Mouse (Mus musculus) gastrocnemius, postnatal 10 days (tissue): ENCODE data around the gene Myo1d. TPM values are rescaled to one million over a fixed set of nuclear protein-coding genes. Genes with fewer than 3 reads are reported as not detected.

Experiments used
- DNase-seq: peaks from one replicate; pipeline ENCODE4 v3.0.0; 2021; ENCODE audit warnings: mixed read lengths
- total RNA-seq, 2 experiments: library from RNA; stranded (reverse); gene quantifications; 2 replicates each; pipeline ENCODE4 v1.2.3; 2021

Gene Myo1d
- total RNA-seq, 2 experiments from 2014 or later: 6.6 to 12.5 TPM

DNA sequence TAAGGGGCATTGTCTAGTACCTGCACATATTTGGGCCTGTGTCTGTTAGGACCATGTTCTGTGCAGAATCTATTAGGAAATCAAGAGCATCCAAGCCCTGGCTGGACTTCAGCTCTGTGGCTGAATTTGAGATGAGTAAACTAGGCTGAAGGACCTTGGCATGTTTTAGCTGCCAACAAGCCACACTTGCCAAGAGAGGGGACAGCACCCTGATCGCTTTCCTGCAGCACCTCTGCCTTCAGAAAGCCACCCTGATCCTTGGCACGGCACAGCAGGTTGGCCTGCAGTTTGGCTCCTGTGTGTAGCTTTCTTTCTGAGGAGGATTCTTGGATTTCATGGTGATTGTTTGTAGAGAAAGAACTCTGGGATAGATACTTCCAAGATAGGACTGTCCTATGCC lies 1.7 kb upstream of the Myo1d start:
- no peak for DNase-seq

DNA sequence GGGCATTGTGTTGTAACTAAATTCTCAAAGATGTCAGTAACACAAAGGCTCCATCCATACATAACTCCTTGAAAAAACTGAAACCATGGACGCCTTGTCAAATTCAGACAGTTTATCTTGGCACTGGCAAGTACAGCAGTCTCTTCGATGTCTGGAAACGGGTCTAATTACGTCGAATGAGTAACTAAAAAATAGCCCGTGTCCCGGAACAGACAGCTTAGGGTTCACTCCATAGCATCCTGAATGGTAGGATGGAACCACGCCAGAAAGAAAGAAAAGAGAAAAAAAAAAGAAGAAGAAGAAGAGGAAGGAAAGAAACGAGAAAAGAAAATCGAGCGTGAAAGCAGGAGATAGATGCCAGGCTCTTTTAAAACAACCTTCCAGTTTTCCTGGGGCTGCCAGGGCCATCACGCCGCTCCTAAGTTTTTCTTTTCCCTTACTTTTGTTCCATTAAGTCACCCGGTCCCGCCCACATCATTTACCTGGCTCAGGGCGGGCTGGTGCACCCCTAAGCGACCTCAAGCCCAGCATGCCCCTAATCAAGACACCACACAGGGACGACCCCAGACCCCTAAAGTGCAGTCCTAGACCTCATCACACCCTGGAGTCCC lies 804 bp downstream of the Myo1d start:
- DNase-seq: no peak

DNA sequence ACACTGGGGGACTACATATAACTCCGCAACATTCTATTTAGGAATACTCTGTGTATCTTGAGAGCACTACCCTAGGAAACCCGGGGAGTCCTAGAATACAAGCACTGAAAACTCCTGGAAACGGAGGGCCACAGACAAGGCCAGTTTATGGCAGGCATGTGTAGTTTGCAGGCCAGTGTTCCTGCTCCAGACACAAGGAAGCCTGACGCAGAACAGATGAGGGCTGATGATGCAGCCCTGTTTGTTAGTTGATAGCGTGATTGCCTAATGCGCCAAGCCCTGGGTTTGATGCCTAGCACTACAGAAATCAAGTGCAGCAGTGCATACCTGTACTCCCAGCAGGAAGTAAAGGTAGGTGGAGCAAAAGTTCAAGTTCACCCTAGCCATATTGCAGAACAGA lies 1.7 kb downstream of the Myo1d start:
- no peak for DNase-seq

DNA sequence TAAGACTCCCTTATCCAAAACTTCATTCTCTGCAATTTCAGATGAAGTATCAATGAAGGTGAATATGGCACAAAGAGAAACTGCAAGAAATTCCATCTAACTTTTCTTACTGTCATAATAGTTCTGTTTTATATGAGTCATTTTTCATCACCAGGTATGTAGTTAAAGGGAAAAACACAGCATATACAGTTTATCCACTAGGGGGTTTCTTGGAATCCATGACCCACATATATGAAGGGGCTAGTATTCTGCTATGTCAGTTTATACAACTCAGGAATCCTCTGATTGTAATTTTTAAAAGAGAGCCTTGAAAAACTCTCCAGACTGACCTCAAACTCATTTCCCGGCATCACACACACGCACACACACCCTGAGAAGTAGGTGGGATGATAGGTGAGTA lies 2.1 kb downstream of the Myo1d start:
- no peak for DNase-seq

DNA sequence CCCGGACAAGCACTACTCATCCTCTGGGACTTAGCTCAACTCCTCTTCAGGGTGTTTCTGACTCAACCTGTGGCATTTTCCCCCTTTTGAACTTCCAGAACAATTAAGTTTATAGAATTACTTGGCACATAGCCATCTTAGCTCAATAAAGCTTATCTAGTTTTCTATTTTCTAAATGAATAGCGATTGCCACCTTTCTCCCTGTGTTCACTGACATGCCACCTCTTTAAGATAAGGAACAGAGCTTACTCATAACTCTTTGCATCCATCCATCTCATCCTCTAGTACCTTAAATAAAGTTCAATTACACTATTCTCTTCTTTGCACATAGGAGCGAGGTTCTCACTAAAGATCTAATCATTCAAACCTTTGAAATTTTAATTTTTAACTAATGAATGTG lies 4.3 kb downstream of the Myo1d start:
- DNase-seq: no peak

DNA sequence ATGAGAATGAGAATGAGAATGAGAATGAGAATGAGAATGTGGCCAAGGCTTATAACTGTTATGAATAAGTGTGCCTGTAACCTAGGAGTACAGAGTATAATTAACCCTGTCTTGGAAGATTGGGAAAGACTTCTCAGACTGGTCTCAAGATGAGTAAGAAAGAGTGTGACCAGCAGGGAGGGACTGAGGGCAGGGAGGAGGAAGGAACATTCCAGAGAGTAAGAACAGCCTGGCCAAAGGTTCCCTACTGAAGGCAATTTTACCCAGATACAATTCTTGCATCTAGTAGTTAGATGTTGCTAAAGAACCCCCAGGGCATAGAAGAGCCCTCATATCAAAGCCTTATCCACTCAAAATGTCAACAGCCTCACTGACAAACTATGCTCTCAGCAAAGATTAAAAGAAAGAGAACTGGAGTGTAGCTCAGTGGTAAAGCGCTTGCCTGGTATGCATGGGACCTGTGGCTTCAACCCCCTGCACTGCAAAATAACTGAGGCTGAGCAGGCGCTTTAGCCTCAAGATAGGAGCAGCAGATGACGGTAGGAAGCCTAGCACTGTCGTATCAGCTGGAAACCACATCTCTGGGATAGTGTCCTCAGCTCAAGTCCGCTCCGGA lies 7.1 kb downstream of the Myo1d start:
- no peak for DNase-seq

DNA sequence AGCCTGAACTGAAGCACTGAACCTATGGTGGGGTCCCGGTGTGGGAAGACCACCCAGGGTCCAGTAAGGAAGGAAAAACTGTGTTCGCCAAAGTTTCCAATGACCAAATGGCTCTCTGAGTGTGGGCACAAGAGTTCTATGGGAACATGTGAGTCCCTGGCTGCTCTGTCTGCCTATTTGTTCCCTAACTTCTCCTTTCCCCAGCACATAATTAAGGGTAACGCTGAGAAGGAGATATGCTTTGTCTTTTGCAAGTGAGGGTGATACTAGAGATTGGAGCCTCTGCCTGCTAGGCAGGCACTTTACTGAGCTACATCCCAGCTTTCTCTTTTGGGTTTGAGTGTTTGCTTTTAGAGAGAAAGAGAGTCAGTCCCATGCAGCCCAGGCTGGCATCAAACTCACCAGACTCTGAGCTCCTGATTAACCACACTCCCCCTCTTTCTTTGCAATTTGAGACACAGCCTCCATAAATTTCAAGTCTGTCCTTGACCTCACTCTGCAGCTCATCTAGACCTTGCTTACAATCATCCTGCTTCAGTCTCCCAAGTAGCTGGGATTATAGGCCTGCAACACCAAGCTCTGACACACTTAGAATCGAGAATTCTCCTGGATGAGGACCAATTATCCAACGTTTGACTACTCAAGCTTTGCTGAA lies 8.1 kb downstream of the Myo1d start:
- DNase-seq: no peak

DNA sequence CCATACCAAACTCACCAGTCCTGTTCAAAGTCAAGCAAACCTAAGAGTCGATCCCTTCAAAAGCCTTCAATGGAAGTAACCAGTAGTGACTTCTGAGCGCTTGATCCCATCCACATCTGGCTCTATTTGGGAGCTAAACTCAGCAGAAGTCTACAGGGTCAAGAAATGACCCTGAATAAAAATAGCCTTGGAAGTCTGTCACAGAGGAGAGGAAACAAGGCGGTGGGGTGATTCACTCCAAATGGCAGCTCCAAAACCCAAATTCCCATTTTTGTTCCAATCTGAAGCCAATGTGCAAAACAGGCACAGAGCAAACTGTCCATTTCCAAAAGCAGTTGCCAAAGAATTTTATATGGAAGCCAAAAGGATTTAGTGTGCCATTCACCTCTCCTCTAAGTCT lies 8.6 kb downstream of the Myo1d start:
- no peak for DNase-seq

DNA sequence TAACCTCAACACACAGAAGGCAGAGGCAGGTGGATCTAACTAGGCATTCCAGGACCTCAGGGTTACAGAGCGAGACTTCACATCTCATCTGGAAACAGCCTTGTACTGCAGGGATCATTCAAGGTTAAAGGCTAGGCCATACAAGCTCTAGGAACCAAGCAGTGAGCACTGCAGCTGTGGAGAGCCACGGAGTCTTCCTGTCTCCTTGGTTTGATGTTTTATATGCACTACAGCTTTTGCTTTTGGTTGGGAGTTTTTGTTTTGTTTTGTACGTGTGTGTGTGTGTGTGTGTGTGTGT lies 12.6 kb downstream of the Myo1d start:
- no peak for DNase-seq

DNA sequence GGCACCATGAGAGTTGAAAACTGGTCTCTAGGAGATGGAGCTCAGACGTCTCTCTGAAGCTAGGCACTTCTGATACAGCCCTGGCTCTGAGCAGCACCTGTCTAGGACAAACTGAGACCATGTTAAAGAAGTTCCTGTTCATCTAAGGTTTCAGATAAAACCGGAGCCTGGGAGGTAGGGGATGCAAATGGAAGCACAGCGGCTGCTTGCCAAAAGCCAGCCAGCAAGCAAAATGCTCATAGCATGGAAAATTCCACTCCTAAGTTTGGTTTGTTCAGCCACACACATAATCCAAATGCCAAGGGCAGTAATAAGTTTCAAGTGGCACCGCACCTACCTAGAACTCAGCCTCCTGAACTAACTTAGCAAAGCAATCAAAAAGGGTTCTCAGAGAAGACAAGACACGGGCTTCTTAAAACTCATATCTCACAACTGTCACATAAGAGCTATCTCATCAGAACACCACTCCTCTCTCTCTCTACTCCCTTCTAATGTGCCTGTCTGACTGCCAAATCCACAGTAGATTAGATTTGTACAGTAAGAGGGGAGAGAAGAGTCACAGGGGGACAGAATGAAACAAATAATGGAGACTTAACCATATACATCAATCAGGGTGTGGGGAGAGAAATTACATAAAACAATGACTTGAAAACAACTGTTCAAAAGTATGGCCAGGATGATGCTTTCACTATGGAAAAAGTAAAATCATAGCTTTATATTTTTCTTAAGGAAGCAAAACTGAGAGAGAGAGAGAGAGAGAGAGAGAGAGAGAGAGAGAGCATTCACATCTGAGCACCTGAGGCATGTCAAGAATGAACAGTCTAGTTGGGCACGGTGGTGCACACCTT lies 13.1 kb downstream of the Myo1d start:
- no peak for DNase-seq

DNA sequence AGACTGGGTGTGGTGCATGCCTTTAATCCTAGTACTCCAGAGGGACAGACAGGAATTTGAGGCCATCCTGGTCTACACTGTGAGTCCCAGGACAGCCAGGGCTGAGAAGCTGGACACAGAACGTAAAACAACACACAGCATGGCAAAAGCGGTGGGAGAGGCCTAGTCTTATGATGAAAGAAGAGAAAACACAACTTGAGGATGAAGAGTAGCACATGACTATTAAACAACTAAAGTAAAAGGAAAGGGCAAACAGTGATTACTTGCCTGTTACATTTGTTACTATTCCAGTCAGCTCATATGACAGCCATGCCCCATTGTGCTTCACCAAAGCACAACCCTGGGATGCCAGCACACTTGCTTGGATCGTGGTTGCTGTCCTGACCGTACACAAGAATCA lies 13.8 kb downstream of the Myo1d start:
- DNase-seq: no peak

DNA sequence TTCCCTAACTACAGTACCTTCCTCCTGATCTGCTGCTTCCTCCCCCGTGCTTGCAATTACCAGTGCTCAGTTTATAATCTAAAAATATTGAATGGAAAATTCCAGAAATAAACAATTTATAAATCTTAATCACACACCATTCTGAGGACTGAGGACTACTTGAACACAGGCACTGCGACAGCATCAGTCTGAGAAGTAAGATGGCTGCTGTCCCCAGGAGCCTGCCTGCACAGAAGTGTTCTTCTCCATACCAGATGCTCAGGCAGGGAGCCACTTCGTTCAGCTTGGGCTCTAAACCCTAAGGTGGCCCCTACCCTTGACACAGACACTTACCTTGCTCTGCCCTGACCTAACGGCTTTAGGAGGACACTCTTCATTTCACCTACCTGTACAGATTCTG lies 17.8 kb downstream of the Myo1d start:
- no peak for DNase-seq

DNA sequence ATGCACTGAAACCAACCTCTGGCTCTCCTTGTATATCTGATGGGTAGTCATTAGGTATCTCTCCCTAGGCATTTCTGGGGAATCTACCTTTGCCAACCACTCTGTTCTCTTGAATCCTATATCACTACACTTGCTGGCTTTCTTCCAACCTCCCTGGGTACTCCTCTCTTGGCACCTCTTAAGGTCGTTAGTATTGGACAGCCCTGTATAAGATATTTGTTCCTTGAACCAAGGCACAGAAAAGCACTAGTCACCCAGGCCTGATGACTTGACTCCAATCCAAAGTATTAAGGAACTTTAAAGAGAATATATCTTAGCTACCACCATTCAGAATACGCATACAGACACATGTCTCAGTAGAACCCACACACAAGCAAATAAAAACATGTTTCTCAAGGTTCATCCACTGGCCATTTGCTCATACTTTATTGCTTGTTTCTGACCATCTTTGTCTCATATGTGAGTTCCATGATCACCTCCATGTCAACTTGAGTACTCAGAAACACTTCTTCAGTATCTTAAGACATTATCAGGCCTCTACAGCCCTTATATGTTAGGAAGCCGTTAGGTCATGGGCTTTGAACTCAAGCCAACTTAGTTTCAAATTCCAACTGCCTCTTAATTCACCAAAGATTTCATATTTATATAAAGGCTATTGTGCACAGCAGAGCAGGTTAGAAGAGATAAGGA lies 18.4 kb downstream of the Myo1d start:
- no peak for DNase-seq

DNA sequence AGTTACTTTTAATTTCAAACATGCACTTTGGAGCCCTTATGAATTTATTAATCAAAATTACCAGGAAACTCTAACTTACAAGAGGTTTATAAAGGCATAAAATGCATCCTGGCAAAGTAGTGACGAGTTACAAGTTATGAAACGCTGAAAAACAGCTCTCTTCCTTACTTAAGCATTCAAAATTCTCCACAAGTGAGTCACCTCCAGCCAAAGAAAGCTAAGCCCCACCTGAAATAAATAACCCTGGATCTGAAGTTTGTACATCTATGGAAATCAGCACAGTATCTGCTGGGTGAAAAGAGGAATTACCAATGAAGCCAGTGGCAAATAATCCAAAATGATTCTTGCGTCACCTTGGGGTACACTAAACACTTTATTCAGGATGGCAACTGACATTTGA lies 20.8 kb downstream of the Myo1d start:
- DNase-seq: no peak

DNA sequence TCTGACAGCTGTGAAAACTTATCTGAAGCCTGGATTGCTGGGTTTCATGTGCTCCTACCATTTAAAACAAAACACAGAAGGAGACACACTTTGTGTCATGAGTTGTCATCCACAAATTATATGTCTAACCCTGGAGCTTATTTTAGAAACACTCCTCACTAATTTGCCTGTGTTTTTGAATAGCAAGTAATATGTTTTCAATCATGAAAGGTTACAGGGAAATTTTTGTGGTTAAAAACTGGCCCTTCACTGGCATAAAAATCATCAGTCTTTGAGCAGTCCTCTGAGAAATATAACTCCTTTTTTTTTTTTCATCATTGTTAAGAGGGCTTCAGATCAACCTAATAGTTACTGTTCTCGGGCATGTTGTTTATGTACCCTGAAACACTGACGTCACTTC lies 25.6 kb downstream of the Myo1d start:
- DNase-seq: no peak

DNA sequence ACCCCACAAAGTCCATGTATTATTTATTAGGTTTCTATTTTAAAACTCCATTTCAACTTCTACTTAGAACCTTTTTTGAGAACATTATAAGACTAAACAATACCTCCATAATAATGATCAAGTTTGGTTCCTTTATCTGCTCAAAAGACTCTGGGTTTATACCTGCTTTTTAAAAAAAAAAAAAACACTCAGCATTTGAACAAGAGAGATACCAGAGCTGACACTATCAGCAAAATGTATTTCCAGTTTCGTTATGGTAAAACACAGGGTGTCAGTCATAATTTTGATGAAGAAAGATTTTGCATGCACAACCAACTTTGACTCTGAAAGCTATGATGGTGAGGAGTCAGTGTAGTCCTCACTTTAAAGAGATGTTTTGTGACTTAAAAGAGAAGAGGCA lies 28.7 kb downstream of the Myo1d start:
- DNase-seq: no peak

DNA sequence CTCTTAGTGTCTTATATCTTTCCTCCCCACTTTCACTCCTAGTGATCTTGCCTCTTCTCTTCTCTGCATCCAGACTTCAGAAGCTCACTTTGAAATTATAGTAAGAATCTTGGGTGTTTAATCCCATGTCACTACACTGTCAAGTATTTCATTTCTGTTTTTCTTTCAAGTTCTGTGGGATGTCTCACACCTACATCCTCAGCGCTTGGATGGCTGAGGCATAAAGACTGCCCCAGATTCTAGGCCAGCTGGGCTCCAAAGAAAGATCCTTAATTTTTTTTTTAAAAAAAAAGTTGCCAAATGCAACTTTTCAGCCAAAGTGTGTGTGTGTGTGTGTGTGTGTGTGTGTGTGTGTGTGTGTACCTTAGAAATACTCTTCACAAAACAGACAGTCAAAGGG lies 30.6 kb downstream of the Myo1d start:
- no peak for DNase-seq

DNA sequence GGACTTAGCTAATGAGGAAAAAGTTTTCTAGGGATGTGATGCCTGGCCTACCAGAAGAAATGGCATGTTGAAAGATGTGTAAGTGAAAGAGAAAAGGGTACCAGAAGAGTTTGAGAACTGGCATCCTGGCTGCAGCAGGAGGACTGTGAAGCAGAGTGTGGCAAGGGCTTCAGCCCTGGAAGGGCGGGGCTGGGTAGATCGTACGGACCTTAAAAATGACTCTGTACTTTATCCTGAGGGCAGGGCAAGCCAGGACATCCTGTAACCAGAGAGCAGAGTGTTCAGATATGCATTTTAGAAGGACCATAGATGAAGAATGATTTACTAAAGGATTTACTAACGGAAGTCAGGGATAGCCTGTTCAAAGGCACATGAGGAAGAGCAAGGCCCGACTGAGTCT lies 34.4 kb downstream of the Myo1d start:
- DNase-seq: no peak

DNA sequence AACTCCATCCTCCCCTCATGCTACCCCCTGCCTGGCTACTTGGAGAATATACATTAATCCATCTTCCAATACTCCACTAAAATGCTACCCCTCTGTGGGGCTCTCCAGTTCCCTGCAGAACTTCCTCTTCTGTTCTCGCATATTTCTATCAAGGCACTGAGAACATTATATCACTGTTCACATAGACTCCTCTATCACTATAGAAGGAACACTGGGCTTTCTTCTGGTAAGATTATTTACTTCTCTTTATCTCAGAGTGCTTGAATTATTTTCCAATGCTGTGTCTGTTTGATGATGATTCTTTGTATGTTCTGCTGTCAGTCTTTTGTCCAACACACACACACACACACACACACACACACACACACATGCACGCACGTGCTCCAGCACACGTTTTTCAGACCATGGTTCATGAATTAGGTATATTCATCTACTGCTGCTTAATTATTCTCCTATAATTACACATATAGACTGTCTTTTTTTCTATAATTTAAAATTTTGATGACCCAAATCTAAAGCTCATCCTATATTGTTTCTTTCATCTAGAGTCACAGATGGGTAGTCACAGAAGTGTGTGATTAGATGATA lies 35.9 kb downstream of the Myo1d start:
- DNase-seq: no peak

DNA sequence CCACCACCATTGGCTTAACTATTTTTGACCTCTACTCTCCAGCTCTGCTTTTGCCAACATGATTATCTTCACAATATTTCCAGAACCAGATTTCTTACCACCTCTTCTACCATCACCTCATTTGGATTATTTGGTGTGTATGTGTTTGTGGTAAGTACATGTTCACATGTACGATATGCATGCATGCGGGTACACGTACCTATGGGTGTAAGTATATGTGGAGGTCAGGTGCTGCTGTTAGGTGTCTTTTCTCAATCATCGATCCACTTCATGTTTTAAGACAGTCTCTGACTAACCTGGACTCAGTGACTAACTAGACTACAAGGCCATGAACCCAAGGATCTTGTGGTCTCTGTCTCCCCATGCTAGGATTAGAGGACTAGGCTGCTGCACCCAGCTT lies 37.4 kb downstream of the Myo1d start:
- DNase-seq: no peak

DNA sequence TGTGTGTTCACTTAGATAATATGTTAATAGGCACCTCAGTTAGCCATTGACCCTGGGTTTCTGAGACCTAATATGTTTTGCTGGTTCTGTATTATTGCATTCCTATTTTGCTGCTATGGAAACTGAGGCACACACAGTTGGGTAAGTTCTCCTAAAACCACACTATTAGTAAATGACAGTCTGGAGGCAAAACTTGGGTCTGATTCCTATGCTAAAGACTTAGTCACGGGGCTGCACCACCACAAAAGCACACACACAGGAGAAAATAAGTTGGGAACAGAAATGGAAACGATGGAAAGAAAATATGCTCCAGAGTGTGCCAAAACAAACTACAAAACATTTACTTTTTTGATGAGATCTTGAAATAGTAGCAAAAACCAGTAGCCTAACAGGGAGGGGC lies 45.1 kb downstream of the Myo1d start:
- DNase-seq: no peak

DNA sequence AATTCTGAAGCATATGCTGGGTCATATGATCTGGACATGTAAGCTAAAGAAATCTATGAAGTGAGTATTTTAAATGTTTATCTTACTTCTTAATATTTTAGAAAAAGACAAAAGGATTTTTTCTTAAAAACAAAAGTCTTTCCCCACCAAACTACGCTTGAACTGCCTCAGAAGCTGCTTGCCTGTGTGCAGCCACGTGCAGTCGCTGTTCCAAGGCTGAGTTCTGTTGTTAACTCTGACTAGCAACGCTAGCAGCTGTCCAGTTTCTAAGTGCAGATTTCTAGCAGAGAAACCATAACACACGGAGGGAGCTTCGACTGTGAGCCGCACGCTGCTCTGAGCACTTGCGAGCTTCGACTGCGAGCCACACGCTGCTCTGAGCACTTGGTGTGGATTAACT lies 55.1 kb downstream of the Myo1d start:
- no peak for DNase-seq
